24 mouse cellular contexts compared by ENCODE assay signal in genomic region chr12:31583726-31584125, GRCm38 (mm10). TPM values are rescaled to one million over a fixed set of nuclear protein-coding genes. Genes with fewer than 3 reads are reported as not detected.
DNase-seq lines count a peak whose midpoint lies in the region; ATAC-seq and TF ChIP-seq lines count a peak whose summit lies in the region.
"Had no signal": no experiment of that assay in that cellular context is flagged by ENCODE, and none has a peak within 500 bp of the region (broad histone marks: within the 10 kb centered on the region; RNA-seq: fewer than 3 reads in every experiment).

No protein-coding gene starts in this region.

- no peaks in the 10 kb centered on the region for H3K4me1 ChIP-seq in liver, postnatal 0 days (ENCODE audit: insufficient read depth)
- H3K4me1 ChIP-seq in intestine, embryonic 15.5 days (replicated peaks) = no peaks in the 10 kb centered on the region
- H3K4me1 ChIP-seq: embryonic facial prominence, embryonic 15.5 days had no signal

- TF ChIP-seq CTCF in Patski (IDR thresholded peaks at IDR 0.05) = no peak
- TF ChIP-seq CTCF in liver, postnatal 0 days (IDR thresholded peaks at IDR 0.05; ENCODE audit: low read depth) = no peak

- in situ Hi-C loops in Patski (cut with MboI; ENCODE audit: low pct_unique_long_range_greater_than_20kb) = no loop called here

- CTCF ChIA-PET in Patski (lab: Charles Lee) = no interaction called here

- 71% methylated on average over 2 of the region's 2 CpGs for WGBS in liver, postnatal 0 days (ENCODE audit: insufficient replicate concordance)
- WGBS in intestine, embryonic 15.5 days = 84% methylated on average over 2 of the region's 2 CpGs

- TF ChIP-seq EP300 in liver, postnatal 0 days (IDR thresholded peaks at IDR 0.05; ENCODE audit: low read depth) = no peak

- no peaks in the 10 kb centered on the region for H3K36me3 ChIP-seq in liver, postnatal 0 days (replicated peaks; ENCODE audit: insufficient read depth, low read length)
- no peaks in the 10 kb centered on the region for H3K36me3 ChIP-seq in intestine, embryonic 15.5 days
- H3K36me3 ChIP-seq: embryonic facial prominence, embryonic 13.5 days; embryonic facial prominence, embryonic 15.5 days; forebrain, embryonic 10.5 days; forebrain, embryonic 12.5 days had no signal

- H3K4me3 ChIP-seq in liver, postnatal 0 days (ENCODE audit: low read depth, low read length) = no peak overlapping the region
- H3K4me3 ChIP-seq in intestine, embryonic 15.5 days (replicated peaks) = no peak overlapping the region
- H3K4me3 ChIP-seq: embryonic facial prominence, embryonic 13.5 days; embryonic facial prominence, embryonic 15.5 days; erythroblast, embryonic 14.5 days; forebrain, embryonic 10.5 days; forebrain, embryonic 12.5 days had no signal

- peak; percentile 77 for DNase-seq in 3T3-L1 (ENCODE audit: low read depth, low spot score)
- peak; percentile 21 for DNase-seq in 416B (ENCODE audit: low read depth)
- DNase-seq in Patski (ENCODE audit: low read depth, low spot score) = no peak
- DNase-seq in liver, postnatal 0 days = no peak
- DNase-seq: adrenal gland, adult 2 months; adrenal gland, postnatal 10 days; adrenal gland, postnatal 25 days; cerebellum, adult 11 months; cerebellum, adult 18-20 months; cerebellum, adult 8-10 months; cerebellum, adult 9-11 months; cerebellum, postnatal 14 days; cerebellum, postnatal 36 days; embryo, embryonic 11 days had no signal

- peaks cover 3% of the 10 kb centered on the region for H3K27me3 ChIP-seq in Patski
- no peaks in the 10 kb centered on the region for H3K27me3 ChIP-seq in liver, postnatal 0 days (ENCODE audit: insufficient read depth, low read length)
- H3K27me3 ChIP-seq in intestine, embryonic 15.5 days (replicated peaks) = no peaks in the 10 kb centered on the region
- H3K27me3 ChIP-seq: embryonic facial prominence, embryonic 13.5 days; embryonic facial prominence, embryonic 15.5 days; forebrain, embryonic 12.5 days had no signal

- 0 out of 2 replicates have a peak, but pooled peaks cover 1% of the 10 kb centered on the region for H3K9me3 ChIP-seq in liver, postnatal 0 days (ENCODE audit: low read length)
- H3K9me3 ChIP-seq in intestine, embryonic 15.5 days = no peaks in the 10 kb centered on the region
- H3K9me3 ChIP-seq: embryonic facial prominence, embryonic 15.5 days; forebrain, embryonic 10.5 days; forebrain, embryonic 12.5 days had no signal

- peak; percentile 26 for ATAC-seq in Patski
- no peak for ATAC-seq in liver, postnatal 0 days
- ATAC-seq in intestine, embryonic 15.5 days = no peak
- ATAC-seq: forebrain, embryonic 14.5 days; forebrain, embryonic 16.5 days had no signal

- H3K27ac ChIP-seq in liver, postnatal 0 days (ENCODE audit: low read depth) = no peak overlapping the region
- H3K27ac ChIP-seq in intestine, embryonic 15.5 days = no peak overlapping the region
- H3K27ac ChIP-seq: embryonic facial prominence, embryonic 13.5 days; embryonic facial prominence, embryonic 15.5 days; forebrain, embryonic 10.5 days; forebrain, embryonic 12.5 days had no signal

- POLR2A ChIA-PET in Patski (lab: Charles Lee) = no interaction called here

- no peak overlapping the region for H3K9ac ChIP-seq in liver, postnatal 0 days (replicated peaks)
- no peak overlapping the region for H3K9ac ChIP-seq in intestine, embryonic 15.5 days
- H3K9ac ChIP-seq: embryonic facial prominence, embryonic 13.5 days; embryonic facial prominence, embryonic 15.5 days; forebrain, embryonic 12.5 days had no signal

- no peak overlapping the region for H3K4me2 ChIP-seq in liver, postnatal 0 days (ENCODE audit: low read depth, low read length)
- H3K4me2 ChIP-seq in intestine, embryonic 15.5 days (replicated peaks) = no peak overlapping the region
- H3K4me2 ChIP-seq: embryonic facial prominence, embryonic 13.5 days; embryonic facial prominence, embryonic 15.5 days; forebrain, embryonic 12.5 days had no signal

RNA-seq across cellular contexts. Expression of gene Slc26a4, which starts 24.0 kb away (rescaled TPM):
- 0.17 TPM for polyA plus RNA-seq in Patski (2021)
- 0.04 TPM in 2 replicates for polyA plus RNA-seq in liver, postnatal 0 days (2015; fragmentation: Nextera tagmentation; extraction: Ambion mirVana)
- 0.16 and 0.24 TPM in 2 replicates for polyA plus RNA-seq in intestine, embryonic 15.5 days (2015; fragmentation: Nextera tagmentation; extraction: Ambion mirVana)
- polyA plus RNA-seq: C2C12; embryonic facial prominence, embryonic 11.5 days; embryonic facial prominence, embryonic 13.5 days; erythroblast, embryonic 14.5 days; forebrain, embryonic 10.5 days; forebrain, embryonic 12.5 days; forebrain, embryonic 16.5 days had no signal

RNA-seq across cellular contexts. Expression of gene Bcap29, which starts 50.7 kb away (rescaled TPM):
- polyA plus RNA-seq in Patski (2021) = 28.3 TPM
- 27.0 and 27.9 TPM in 2 replicates for polyA plus RNA-seq in liver, postnatal 0 days (2015; fragmentation: Nextera tagmentation; extraction: Ambion mirVana)
- polyA plus RNA-seq in intestine, embryonic 15.5 days (2015; fragmentation: Nextera tagmentation; extraction: Ambion mirVana) = 34.1 and 41.7 TPM in 2 replicates

Comparison
In these comparisons a context has a peak if more than half of its experiments do, and no peak if none do; other contexts are left out.
1. DNase-seq: peak in 3T3-L1 (single experiment) and 416B (single experiment); none in Patski (single experiment) and liver, postnatal 0 days (single experiment).